Mouse (Mus musculus) kidney, postnatal 0 days (tissue): ENCODE measurements around the gene Ikzf1. TPM values are rescaled to one million over a fixed set of nuclear protein-coding genes. Genes with fewer than 3 reads are reported as not detected.

ENCODE experiments used
- ATAC-seq: fragments of 200-750 bp; cut with Nextera tagmentation; replicated peaks from 2 replicates; pipeline ENCODE4 v1.8.0; 2017; ENCODE audit warnings: low read depth, moderate number of reproducible peaks, moderate TSS enrichment, moderate library complexity; ENCODE audit not compliant: low FRiP score
- DNase-seq: peaks from one replicate; pipeline ENCODE4 v3.0.0-alpha.2; 2016; ENCODE audit warnings: low spot score
- H3K27ac ChIP-seq: fragments of 300-500 bp; sonication (generic); 2 replicates; pipeline ENCODE4 v1.5.1; 2014; ENCODE audit warnings: mild to moderate bottlenecking
- H3K27me3 ChIP-seq: fragments of 300-500 bp; sonication (generic); 2 replicates; pipeline ENCODE4 v1.6.1; 2014; ENCODE audit warnings: low read length, mixed read lengths; ENCODE audit not compliant: insufficient read depth
- H3K36me3 ChIP-seq: fragments of 300-500 bp; sonication (generic); 2 replicates; pipeline ENCODE4 v1.6.1; 2014; ENCODE audit warnings: low read length, mixed read lengths; ENCODE audit not compliant: insufficient read depth
- H3K4me1 ChIP-seq: fragments of 300-500 bp; sonication (generic); replicated peaks from 2 replicates; pipeline ENCODE4 v1.6.1; 2014; ENCODE audit warnings: antibody characterized with exemption, low read length, mixed read lengths; ENCODE audit not compliant: insufficient read depth
- H3K4me2 ChIP-seq: fragments of 300-500 bp; sonication (generic); 2 replicates; pipeline ENCODE4 v1.6.1; 2014; ENCODE audit warnings: mild to moderate bottlenecking, low read length, moderate library complexity, mixed read lengths
- H3K4me3 ChIP-seq: fragments of 300-500 bp; sonication (generic); replicated peaks from 2 replicates; pipeline ENCODE4 v1.5.1; 2014; ENCODE audit warnings: low read depth, low read length
- H3K9ac ChIP-seq: fragments of 300-500 bp; sonication (generic); 2 replicates; pipeline ENCODE4 v1.6.1; 2014; ENCODE audit warnings: low read depth, low read length
- H3K9me3 ChIP-seq: fragments of 300-500 bp; sonication (generic); replicated peaks from 2 replicates; pipeline ENCODE4 v1.6.1; 2016; ENCODE audit warnings: low read length, inconsistent platforms, mixed read lengths
- CTCF ChIP-seq: IDR thresholded peaks from 2 replicates; pipeline ENCODE4 v1.5.1; 2016; ENCODE audit warnings: antibody characterized with exemption, low read depth, mild to moderate bottlenecking, moderate library complexity
- WGBS: fragments of 180-500 bp; shearing (Covaris S2); extraction: QIAGEN DNeasy Blood & Tissue Kit; methylation state at CpG from one replicate; pipeline ENCODE4 v1.1.7; 2014; 5-methylcytosine and 5-hydroxymethylcytosine counted together
- polyA plus RNA-seq: library from polyadenylated mRNA; unstranded; fragments of >200 nt; fragmentation: Nextera tagmentation; extraction: Ambion mirVana; gene quantifications from 2 replicates; pipeline ENCODE4 v1.2.1, GENCODE M21; 2015

Ikzf1 gene
- polyA plus RNA-seq, 1 experiment from 2014 or later, result 0.63 TPM

DNA sequence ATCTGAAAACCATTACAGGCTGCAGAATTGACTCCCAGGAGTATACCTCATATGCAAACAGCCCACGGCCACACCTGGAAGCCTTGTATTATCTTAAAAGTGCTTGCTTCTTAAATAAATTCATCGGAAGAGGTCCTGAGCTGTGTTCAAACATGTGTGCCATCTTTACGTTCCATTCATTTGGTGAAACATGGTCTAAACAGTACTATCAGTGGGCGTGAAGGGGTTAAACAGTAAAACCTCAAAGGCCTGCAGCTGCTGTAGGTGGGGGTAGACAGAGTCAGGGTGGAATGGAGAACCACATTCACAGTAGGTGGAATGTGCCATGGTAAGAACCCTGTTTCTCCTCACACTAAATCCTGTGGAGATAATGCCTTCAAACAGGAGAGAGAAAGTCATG lies 24.2 kb upstream of the Ikzf1 start:
- ATAC-seq, result no peak
- Histone ChIP-seq H3K9ac (no peak overlapping the region), H3K4me1 (no peaks in the 10 kb centered on the region), H3K27me3 (no peaks in the 10 kb centered on the region), H3K27ac (no peak overlapping the region), H3K4me2 (no peak overlapping the region), H3K9me3 (no peaks in the 10 kb centered on the region), H3K4me3 (no peak overlapping the region), H3K36me3 (no peaks in the 10 kb centered on the region)
- DNase-seq, result no peak
- no peak for TF ChIP-seq CTCF
- 86% methylated on average over 4 of the region's 4 CpGs for WGBS

GRCm38 (mm10) chr11:11667254-11667921 lies 17.4 kb upstream of the Ikzf1 start:
- no peak overlapping the region for H3K4me2 ChIP-seq
- H3K36me3 ChIP-seq, result no peaks in the 10 kb centered on the region
- ATAC-seq, result no peak
- no peak overlapping the region for H3K27ac ChIP-seq
- no peak overlapping the region for H3K4me3 ChIP-seq
- H3K9me3 ChIP-seq, result no peaks in the 10 kb centered on the region
- WGBS, result 82% methylated on average over 4 of the region's 4 CpGs
- no peaks in the 10 kb centered on the region for H3K27me3 ChIP-seq
- no peak for TF ChIP-seq CTCF
- DNase-seq, result no peak
- no peak overlapping the region for H3K9ac ChIP-seq
- no peaks in the 10 kb centered on the region for H3K4me1 ChIP-seq

GRCm38 (mm10) chr11:11667922-11668290 lies 16.9 kb upstream of the Ikzf1 start:
- 83% methylated on average over 3 of the region's 3 CpGs for WGBS

GRCm38 (mm10) chr11:11672974-11673373 lies 11.8 kb upstream of the Ikzf1 start:
- 73% methylated on average over 4 of the region's 4 CpGs for WGBS
- Histone ChIP-seq H3K27ac (no peak overlapping the region), H3K36me3 (no peaks in the 10 kb centered on the region), H3K4me1 (no peaks in the 10 kb centered on the region), H3K9ac (no peak overlapping the region), H3K4me2 (no peak overlapping the region), H3K27me3 (no peaks in the 10 kb centered on the region), H3K9me3 (no peaks in the 10 kb centered on the region), H3K4me3 (no peak overlapping the region)
- DNase-seq (no peak), ATAC-seq (no peak)
- no peak for TF ChIP-seq CTCF

More at GRCm38 (mm10) chr11:11667922-11668290, 16.9 kb upstream of the Ikzf1 start:
- no peaks in the 10 kb centered on the region for H3K27me3 ChIP-seq
- no peak for ATAC-seq
- no peak overlapping the region for H3K4me3 ChIP-seq
- H3K9ac ChIP-seq, result no peak overlapping the region
- H3K27ac ChIP-seq, result no peak overlapping the region
- no peaks in the 10 kb centered on the region for H3K4me1 ChIP-seq
- no peaks in the 10 kb centered on the region for H3K36me3 ChIP-seq
- TF ChIP-seq CTCF, result no peak
- no peak for DNase-seq
- H3K4me2 ChIP-seq, result no peak overlapping the region
- H3K9me3 ChIP-seq, result no peaks in the 10 kb centered on the region

DNA sequence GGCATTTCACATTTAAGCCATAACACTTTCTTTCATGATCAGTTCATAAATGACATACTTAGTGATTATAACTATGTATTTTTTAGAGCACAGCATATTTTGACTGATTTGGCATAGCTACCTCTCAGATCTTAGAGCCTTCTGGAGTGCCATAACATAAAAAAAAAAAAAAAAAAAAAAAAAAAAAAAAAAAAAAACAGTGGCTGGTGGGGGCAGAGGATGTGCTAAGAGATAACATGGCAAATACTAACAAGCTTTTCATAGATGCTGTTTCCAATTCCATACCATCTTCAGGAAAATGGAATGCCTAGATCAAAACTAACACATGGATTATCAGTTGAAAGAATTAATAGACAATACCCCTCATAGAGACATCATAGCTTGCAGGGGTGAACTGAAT lies 9.7 kb upstream of the Ikzf1 start:
- no peak for DNase-seq
- H3K27me3 ChIP-seq, result no peaks in the 10 kb centered on the region

GRCm38 (mm10) chr11:11676068-11676741 lies 8.6 kb upstream of the Ikzf1 start:
- TF ChIP-seq CTCF, result no peak
- no peak overlapping the region for H3K27ac ChIP-seq
- no peaks in the 10 kb centered on the region for H3K27me3 ChIP-seq
- H3K4me3 ChIP-seq, result no peak overlapping the region
- ATAC-seq (no peak), DNase-seq (no peak)
- H3K9ac ChIP-seq, result no peak overlapping the region
- 68% methylated on average over 9 of the region's 9 CpGs for WGBS
- H3K36me3 ChIP-seq, result no peaks in the 10 kb centered on the region
- no peak overlapping the region for H3K4me2 ChIP-seq
- no peaks in the 10 kb centered on the region for H3K4me1 ChIP-seq
- no peaks in the 10 kb centered on the region for H3K9me3 ChIP-seq

More for the DNA sequence above, 9.7 kb upstream of the Ikzf1 start:
- no peak overlapping the region for H3K27ac ChIP-seq
- no peak for TF ChIP-seq CTCF
- no peak for ATAC-seq
- no peaks in the 10 kb centered on the region for H3K9me3 ChIP-seq
- no peak overlapping the region for H3K4me3 ChIP-seq
- H3K36me3 ChIP-seq, result no peaks in the 10 kb centered on the region
- no peak overlapping the region for H3K9ac ChIP-seq
- no peak overlapping the region for H3K4me2 ChIP-seq
- H3K4me1 ChIP-seq, result no peaks in the 10 kb centered on the region

DNA sequence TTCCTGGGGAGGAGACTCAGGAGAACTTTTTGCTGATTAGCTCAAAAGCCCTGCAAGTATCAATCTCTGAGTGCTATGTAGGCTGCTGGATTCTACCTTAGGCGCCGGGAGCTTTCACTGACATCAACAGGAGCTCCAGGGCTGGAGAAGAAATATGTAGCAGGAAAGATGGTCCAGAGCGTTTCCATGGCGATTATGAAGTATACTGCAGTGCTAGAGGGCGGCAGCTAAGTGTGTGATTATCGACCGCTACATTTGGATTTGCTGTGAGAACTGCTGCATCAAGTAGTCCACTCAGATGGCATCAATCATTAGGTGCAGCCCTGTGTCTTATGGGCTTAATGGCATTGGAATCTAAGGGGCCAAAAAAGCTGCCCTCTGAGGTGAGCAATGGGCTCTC lies 7.6 kb upstream of the Ikzf1 start:
- Histone ChIP-seq H3K4me1 (no peaks in the 10 kb centered on the region), H3K36me3 (no peaks in the 10 kb centered on the region), H3K9ac (no peak overlapping the region), H3K4me2 (no peak overlapping the region), H3K27me3 (no peaks in the 10 kb centered on the region), H3K4me3 (no peak overlapping the region), H3K9me3 (no peaks in the 10 kb centered on the region), H3K27ac (no peak overlapping the region)
- ATAC-seq, result no peak
- TF ChIP-seq CTCF, result no peak
- no peak for DNase-seq
- WGBS, result 88% methylated on average over 7 of the region's 7 CpGs
